In the genomic region with DNA sequence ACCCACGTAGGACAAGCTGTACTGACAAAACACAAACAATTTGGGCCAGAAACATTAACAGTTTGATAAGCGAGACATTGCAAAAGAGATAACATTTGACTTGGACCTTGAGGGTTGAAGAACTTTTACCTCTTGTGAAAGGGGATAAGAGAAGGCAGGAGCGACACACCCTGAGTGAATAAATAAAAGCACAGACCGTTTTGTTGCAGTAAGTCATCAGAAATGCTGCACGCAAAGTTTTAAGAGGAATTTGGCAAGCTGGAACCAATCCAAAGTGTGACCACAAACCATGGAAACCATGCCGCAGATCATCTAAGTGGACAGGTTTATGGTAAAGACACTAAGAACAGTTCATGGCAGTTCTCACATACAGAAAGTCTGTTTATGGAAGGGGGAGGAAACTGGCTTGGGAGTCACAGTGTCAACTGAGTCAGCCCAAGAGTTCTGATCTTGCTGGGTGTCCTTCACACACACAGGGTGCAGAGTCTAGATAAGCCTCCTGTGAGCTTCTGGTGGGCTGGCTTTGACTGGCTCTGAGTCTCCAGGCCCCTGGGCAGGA, we compare ENCODE assay signal across 15 mouse cellular contexts. TPM values are rescaled to one million over a fixed set of nuclear protein-coding genes. Genes with fewer than 3 reads are reported as not detected.
DNase-seq lines count a peak whose midpoint lies in the region; ATAC-seq and TF ChIP-seq lines count a peak whose summit lies in the region.
"Had no signal": no experiment of that assay in that cellular context is flagged by ENCODE, and none has a peak within 500 bp of the region (broad histone marks: within the 10 kb centered on the region; RNA-seq: fewer than 3 reads in every experiment).

No protein-coding gene starts in this region.

- H3K9me3 ChIP-seq in heart, embryonic 13.5 days = no peaks in the 10 kb centered on the region
- no peaks in the 10 kb centered on the region for H3K9me3 ChIP-seq in liver, embryonic 14.5 days (ENCODE audit: control insufficient read depth, low read length)
- H3K9me3 ChIP-seq in forebrain, embryonic 11.5 days (ENCODE audit: control insufficient read depth, low read length) = no peaks in the 10 kb centered on the region
- H3K9me3 ChIP-seq: heart, embryonic 15.5 days; limb, embryonic 12.5 days; midbrain, embryonic 13.5 days had no signal

- TF ChIP-seq EP300 in liver, embryonic 14.5 days (IDR thresholded peaks at IDR 0.05; ENCODE audit: low read depth) = peak; percentile 89

- ATAC-seq in heart, embryonic 13.5 days (ENCODE audit: extremely low read depth, insufficient number of reproducible peaks, low FRiP score, low TSS enrichment) = no peak
- ATAC-seq in liver, embryonic 14.5 days (ENCODE audit: insufficient read depth) = peak; percentile 95
- no peak for ATAC-seq in forebrain, embryonic 11.5 days (replicated peaks; ENCODE audit: low FRiP score)
- ATAC-seq: activated CD4-positive, CD25-positive, alpha-beta regulatory T cell, adult 4 months; CD4-positive, CD25-positive, alpha-beta regulatory T cell, adult 4 months; midbrain, embryonic 13.5 days had no signal

- no peaks in the 10 kb centered on the region for H3K27me3 ChIP-seq in heart, embryonic 13.5 days (replicated peaks)
- H3K27me3 ChIP-seq in liver, embryonic 14.5 days (ENCODE audit: control insufficient read depth, insufficient read depth, low read length) = no peaks in the 10 kb centered on the region
- H3K27me3 ChIP-seq in forebrain, embryonic 11.5 days (ENCODE audit: control insufficient read depth, insufficient read depth, low read length) = no peaks in the 10 kb centered on the region
- H3K27me3 ChIP-seq: heart, embryonic 15.5 days; limb, embryonic 12.5 days; midbrain, embryonic 13.5 days had no signal

- WGBS in heart, embryonic 13.5 days = 64% methylated on average over 6 of the region's 6 CpGs
- 7% methylated on average over 6 of the region's 6 CpGs for WGBS in liver, embryonic 14.5 days (ENCODE audit: insufficient replicate concordance)
- 90% methylated on average over 6 of the region's 6 CpGs for WGBS in forebrain, embryonic 11.5 days

- peaks cover 13% of the 10 kb centered on the region; the same call in 1 of the 2 replicates for H3K36me3 ChIP-seq in heart, embryonic 13.5 days
- no peaks in the 10 kb centered on the region; the same call in 1 of the 2 replicates for H3K36me3 ChIP-seq in liver, embryonic 14.5 days (replicated peaks; ENCODE audit: control insufficient read depth, insufficient read depth, low read depth)
- H3K36me3 ChIP-seq in forebrain, embryonic 11.5 days (ENCODE audit: control insufficient read depth, insufficient read depth, low read length) = no peaks in the 10 kb centered on the region
- H3K36me3 ChIP-seq: heart, embryonic 15.5 days; limb, embryonic 12.5 days had no signal

- DNase-seq in heart, adult 8-10 months (ENCODE audit: low spot score) = no peak
- DNase-seq in 3134 (ENCODE audit: extremely low read depth, insufficient read length, low spot score) = peak; percentile 50
- DNase-seq in c-Kit-negative CD71-positive TER-119-positive erythroid progenitor cells, embryonic 14.5 days (ENCODE audit: low read depth, low spot score) = peak; percentile 43
- peak; percentile 62 to 74 (median 65) for DNase-seq in liver, embryonic 14.5 days (ENCODE audit: low read depth in 3 of 3, low spot score in 3 of 3)
- no peak for DNase-seq in forebrain, embryonic 11.5 days (ENCODE audit: low spot score)
- DNase-seq in layer of hippocampus, adult 9-11 months = no peak
- DNase-seq in cerebellum, adult 11 months = no peak
- DNase-seq: cerebellum, adult 18-20 months; thymus, postnatal 4 days had no signal

- no peak overlapping the region for H3K9ac ChIP-seq in heart, embryonic 13.5 days
- peak overlapping the region; percentile 44 for H3K9ac ChIP-seq in liver, embryonic 14.5 days (replicated peaks)
- H3K9ac ChIP-seq in forebrain, embryonic 11.5 days (ENCODE audit: low read length) = no peak overlapping the region
- H3K9ac ChIP-seq: heart, embryonic 15.5 days; limb, embryonic 12.5 days; midbrain, embryonic 13.5 days had no signal

- H3K4me2 ChIP-seq in heart, embryonic 13.5 days = 0 out of 2 replicates have a peak overlapping the region, but pooled peaks have one; percentile 2
- H3K4me2 ChIP-seq in liver, embryonic 14.5 days (ENCODE audit: low read depth) = peak overlapping the region; percentile 66
- H3K4me2 ChIP-seq in forebrain, embryonic 11.5 days (ENCODE audit: low read depth, low read length, severe bottlenecking) = no peak overlapping the region
- H3K4me2 ChIP-seq: heart, embryonic 15.5 days; limb, embryonic 12.5 days; midbrain, embryonic 13.5 days had no signal

- TF ChIP-seq CTCF in liver, embryonic 14.5 days (IDR thresholded peaks at IDR 0.05; ENCODE audit: low read depth) = no peak

- H3K27ac ChIP-seq in heart, embryonic 13.5 days (replicated peaks) = no peak overlapping the region
- peak overlapping the region; percentile 84 for H3K27ac ChIP-seq in liver, embryonic 14.5 days
- no peak overlapping the region for H3K27ac ChIP-seq in forebrain, embryonic 11.5 days (ENCODE audit: low read depth, low read length)
- H3K27ac ChIP-seq: heart, embryonic 15.5 days; limb, embryonic 12.5 days; midbrain, embryonic 13.5 days had no signal

- peaks cover 7% of the 10 kb centered on the region; the same call in 1 of the 2 replicates for H3K4me1 ChIP-seq in heart, embryonic 13.5 days
- peaks cover 34 to 50% of the 10 kb centered on the region in 2 experiments for H3K4me1 ChIP-seq in liver, embryonic 14.5 days (replicated peaks; ENCODE audit: control insufficient read depth in 2 of 2, insufficient read depth in 2 of 2, low read length in 1 of 2)
- H3K4me1 ChIP-seq in forebrain, embryonic 11.5 days (replicated peaks; ENCODE audit: control insufficient read depth, insufficient read depth, low read length) = no peaks in the 10 kb centered on the region
- H3K4me1 ChIP-seq: midbrain, embryonic 13.5 days had no signal

- no peak overlapping the region for H3K4me3 ChIP-seq in heart, embryonic 13.5 days
- peak overlapping the region; percentile 7 to 27; a peak in 2 of 4 replicates for H3K4me3 ChIP-seq in liver, embryonic 14.5 days (ENCODE audit: insufficient read depth in 1 of 2, low read depth in 2 of 2, low read length in 2 of 2)
- no peak overlapping the region for H3K4me3 ChIP-seq in forebrain, embryonic 11.5 days (ENCODE audit: low read depth, low read length)
- H3K4me3 ChIP-seq: heart, embryonic 15.5 days; limb, embryonic 12.5 days; midbrain, embryonic 13.5 days had no signal

RNA-seq across cellular contexts. Expression of a gene that starts 18.3 kb away (rescaled TPM):
- polyA plus RNA-seq in heart, embryonic 13.5 days (2015; fragmentation: Nextera tagmentation; extraction: Ambion mirVana) = 3.1 and 3.5 TPM in 2 replicates
- total RNA-seq in heart, adult 8-10 months (2022) = 1 to 10 TPM; 2.9 to 5.8 (median 3.2) TPM
- 7.3 and 8.4 TPM in 2 replicates for polyA plus RNA-seq in liver, embryonic 14.5 days (2012; rRNA removed)
- polyA plus RNA-seq in liver, embryonic 14.5 days (2014; fragmentation: Nextera tagmentation; extraction: Ambion mirVana) = 8.3 and 9.4 TPM in 2 replicates
- 3.2 and 3.3 TPM in 2 replicates for polyA plus RNA-seq in forebrain, embryonic 11.5 days (2014; fragmentation: Nextera tagmentation; extraction: Ambion mirVana)

RNA-seq across cellular contexts. Expression of a gene that starts 56.3 kb away (rescaled TPM):
- polyA plus RNA-seq in heart, embryonic 13.5 days (2015; fragmentation: Nextera tagmentation; extraction: Ambion mirVana) = 16.6 and 20.2 TPM in 2 replicates
- 1 to 10 TPM; 1.4 to 3.1 (median 2.1) TPM for total RNA-seq in heart, adult 8-10 months (2022)
- 9.6 and 17.3 TPM in 2 replicates for polyA plus RNA-seq in liver, embryonic 14.5 days (2012; rRNA removed)
- 13.0 and 16.7 TPM in 2 replicates for polyA plus RNA-seq in liver, embryonic 14.5 days (2014; fragmentation: Nextera tagmentation; extraction: Ambion mirVana)
- 34.8 and 35.0 TPM in 2 replicates for polyA plus RNA-seq in forebrain, embryonic 11.5 days (2014; fragmentation: Nextera tagmentation; extraction: Ambion mirVana)

Comparison
In these comparisons a context has a peak if more than half of its experiments do, and no peak if none do; other contexts are left out.
1. H3K4me3 ChIP-seq: peak in liver, embryonic 14.5 days (2 of 2); none in heart, embryonic 13.5 days (single experiment) and forebrain, embryonic 11.5 days (single experiment).
2. DNase-seq: peak in 3134 (single experiment), c-Kit-negative CD71-positive TER-119-positive erythroid progenitor cells, embryonic 14.5 days (single experiment) and liver, embryonic 14.5 days (3 of 3); none in heart, adult 8-10 months (single experiment), forebrain, embryonic 11.5 days (single experiment), layer of hippocampus, adult 9-11 months (single experiment) and cerebellum, adult 11 months (single experiment).